Mouse (Mus musculus) ES-E14 (cell line): ENCODE measurements around the gene Ptpa. TPM values are rescaled to one million over a fixed set of nuclear protein-coding genes. Genes with fewer than 3 reads are reported as not detected.

ENCODE experiments used
- DNase-seq: peaks from one replicate; pipeline ENCODE4 v3.0.0-alpha.2; 2013; ENCODE audit warnings: low read depth, low spot score
- H3K27ac ChIP-seq: 2 replicates; pipeline ENCODE4 v1.5.1; 2012; ENCODE audit warnings: low read depth, mild to moderate bottlenecking, low read length, moderate library complexity, mixed read lengths; ENCODE audit not compliant: poor library complexity, insufficient read depth, severe bottlenecking
- H3K36me3 ChIP-seq: 2 replicates; pipeline ENCODE4 v1.6.1; 2012; ENCODE audit warnings: mild to moderate bottlenecking, low read length, moderate library complexity, mixed read lengths; ENCODE audit not compliant: control insufficient read depth, poor library complexity, insufficient read depth, severe bottlenecking
- H3K4me1 ChIP-seq, 2 experiments: fragments of 150-350 bp in 1 of 2; sonication (generic) in 1 of 2; 2 replicates each; pipeline ENCODE4 v1.6.1; 2012; ENCODE audit warnings: low read length in 2 of 2, mild to moderate bottlenecking in 1 of 2, mixed read lengths in 1 of 2; ENCODE audit not compliant: control insufficient read depth in 2 of 2, insufficient read depth in 2 of 2, poor library complexity in 1 of 2
- H3K4me3 ChIP-seq, 2 experiments: fragments of 150-350 bp in 1 of 2; sonication (generic) in 1 of 2; 2 replicates each; pipeline ENCODE4 v1.5.1; 2012; ENCODE audit warnings: low read length in 2 of 2, low read depth in 1 of 2, mild to moderate bottlenecking in 1 of 2, mixed read lengths in 1 of 2; ENCODE audit not compliant: insufficient read depth in 1 of 2, poor library complexity in 1 of 2, severe bottlenecking in 1 of 2
- H3K9ac ChIP-seq: 2 replicates; pipeline ENCODE4 v1.6.1; 2012; ENCODE audit warnings: low read depth, mild to moderate bottlenecking, low read length, mixed read lengths; ENCODE audit not compliant: poor library complexity, insufficient read depth, severe bottlenecking
- H3K9me3 ChIP-seq: fragments of 150-350 bp; sonication (generic); 2 replicates; pipeline ENCODE4 v1.6.1; 2012; ENCODE audit warnings: low read depth, mild to moderate bottlenecking, low read length; ENCODE audit not compliant: control insufficient read depth, insufficient read depth
- CHD2 ChIP-seq: IDR thresholded peaks from 2 replicates; pipeline ENCODE4 v1.6.1; 2014; ENCODE audit warnings: mild to moderate bottlenecking, low read depth, low read length, inconsistent platforms
- HCFC1 ChIP-seq: IDR thresholded peaks from 2 replicates; pipeline ENCODE4 v1.6.1; 2012; ENCODE audit warnings: low read length, inconsistent platforms, borderline replicate concordance; ENCODE audit not compliant: insufficient read depth
- MAFK ChIP-seq: IDR thresholded peaks from 2 replicates; pipeline ENCODE4 v1.6.1; 2014; ENCODE audit warnings: mild to moderate bottlenecking, low read depth, low read length, inconsistent platforms; ENCODE audit not compliant: insufficient read depth
- ZC3H11A ChIP-seq: IDR thresholded peaks from 2 replicates; pipeline ENCODE4 v1.6.1; 2012; ENCODE audit warnings: low read depth, mild to moderate bottlenecking, inconsistent platforms, low read length, borderline replicate concordance
- ZNF384 ChIP-seq: IDR thresholded peaks from 2 replicates; pipeline ENCODE4 v1.6.1; 2012; ENCODE audit warnings: low read depth, low read length, inconsistent platforms
- in situ Hi-C, 2 experiments: fragments of 600-800 bp; cut with MboI; formaldehyde crosslinking; loops; one replicate each; pipeline ENCODE4 v1.15.1; 2025; ENCODE audit warnings: low sequenced_read_pairs in 2 of 2, inconsistent platforms in 1 of 2; ENCODE audit not compliant: unreplicated experiment in 2 of 2
- total RNA-seq: library from RNA; depleted of rRNA; stranded (reverse); fragments of 300-350 nt; gene quantifications from 2 replicates; pipeline ENCODE4 v1.2.3, GENCODE M21; 2012; rRNA removed

Ptpa gene
- 97.9 and 103 TPM in 2 replicates for total RNA-seq

DNA sequence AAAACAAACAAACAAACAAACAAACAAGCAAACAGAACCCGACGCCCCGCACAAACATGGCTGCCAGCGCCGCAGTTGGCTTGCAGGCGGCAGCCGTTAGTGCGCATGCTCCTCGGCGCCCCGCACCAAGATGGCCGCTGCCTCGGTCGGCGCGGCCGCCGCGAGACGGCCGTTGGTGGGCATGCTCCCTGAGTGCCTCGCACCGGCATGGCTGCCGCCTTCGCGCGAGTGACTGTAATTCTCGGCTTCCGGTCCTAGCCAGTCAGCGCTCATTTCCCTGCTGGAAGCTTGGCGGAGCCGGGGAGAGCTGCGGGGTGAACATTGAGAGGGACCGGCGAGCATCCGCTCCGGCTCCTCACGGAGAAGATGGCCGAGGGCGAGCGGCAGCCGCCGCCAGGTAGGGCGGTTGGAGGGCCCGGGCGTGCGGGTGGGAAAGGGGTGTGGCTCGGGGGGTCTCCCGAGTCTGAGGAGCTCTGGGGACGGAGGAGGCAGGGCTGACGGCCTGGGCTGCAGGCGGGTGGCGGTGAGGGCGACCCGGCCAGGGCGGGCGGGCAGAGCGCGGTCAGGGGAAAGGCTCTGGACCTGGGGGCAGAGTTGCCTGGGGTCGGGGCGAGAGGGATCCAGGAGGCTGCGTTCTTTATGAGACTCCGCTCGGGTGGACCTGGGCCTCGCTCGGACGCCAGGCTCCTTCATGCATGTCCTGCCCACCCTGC, at the start of gene Ptpa:
TSS of gene Ptpa (plus strand) at position 104 of the 713 bp plus-strand sequence.
- Histone ChIP-seq H3K27ac (peak within 1 kb of the TSS; percentile 74), H3K4me1 (peaks cover 0 to 10% of the 10 kb centered on the region in 2 experiments; a peak in 3 of 4 replicates), H3K9ac (peak within 1 kb of the TSS; percentile 88), H3K4me3 (peak within 1 kb of the TSS; percentile 72 to 76), H3K9me3 (no peaks in the 10 kb centered on the region), H3K36me3 (peaks cover 3% of the 10 kb centered on the region; the same call in 1 of the 2 replicates)
- TF ChIP-seq ZNF384 (no peak), MAFK (no peak), CHD2 (no peak), ZC3H11A (no peak), HCFC1 (peak; percentile 85)
- in situ Hi-C loops: no loop called here
- peak; percentile 77 for DNase-seq

DNA sequence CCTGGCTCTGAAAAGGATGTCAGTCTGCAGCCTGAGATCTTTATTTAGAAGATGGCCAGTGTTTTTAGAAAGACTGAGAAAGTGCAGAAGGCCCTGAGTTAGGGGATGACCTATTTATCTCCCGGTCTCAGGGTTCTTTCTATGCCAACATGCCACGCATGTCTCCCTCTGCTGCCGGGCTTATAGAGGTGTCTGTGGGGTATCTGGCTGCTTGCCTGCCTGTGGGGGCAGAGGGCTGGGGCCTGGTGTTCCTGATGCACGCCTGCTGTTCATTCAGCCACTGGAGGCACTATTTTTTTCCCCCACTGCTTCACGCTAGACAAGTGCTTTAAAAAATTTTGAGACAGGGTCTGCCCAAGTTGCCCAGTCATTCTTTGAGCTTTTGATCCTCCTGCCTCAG, 49.6 kb upstream of the Ptpa start:
- peaks cover 22% of the 10 kb centered on the region for H3K36me3 ChIP-seq
- no peak overlapping the region for H3K27ac ChIP-seq
- no peak for DNase-seq
- peaks cover 0 to 5% of the 10 kb centered on the region in 2 experiments; a peak in 1 of 4 replicates for H3K4me1 ChIP-seq
- no peak overlapping the region for H3K4me3 ChIP-seq
- no peak for TF ChIP-seq MAFK
- TF ChIP-seq ZNF384: no peak
- no peak for TF ChIP-seq CHD2
- in situ Hi-C loops: no loop called here
- no peaks in the 10 kb centered on the region for H3K9me3 ChIP-seq
- no peak overlapping the region for H3K9ac ChIP-seq

DNA sequence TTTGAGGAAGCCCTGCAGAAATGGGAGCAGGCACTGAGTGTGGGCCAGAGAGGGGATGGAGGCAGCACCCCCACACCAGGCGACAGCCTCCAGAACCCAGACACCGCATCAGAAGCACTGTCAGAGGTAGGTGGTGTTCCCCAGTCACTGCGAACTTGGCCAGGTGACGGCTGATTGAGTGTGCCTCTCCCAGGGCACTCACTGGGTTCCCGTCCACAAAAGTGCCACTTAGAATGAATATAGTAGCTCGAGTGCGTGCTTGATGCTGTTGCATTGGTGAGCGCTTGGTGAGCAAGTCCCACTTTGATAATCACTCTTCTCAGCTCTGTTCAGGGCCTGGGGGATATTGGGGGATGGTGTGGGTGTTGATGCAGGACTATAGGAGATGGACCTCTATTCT, 44.3 kb upstream of the Ptpa start:
- in situ Hi-C loops: no loop called here
- TF ChIP-seq ZC3H11A (no peak), CHD2 (no peak), HCFC1 (no peak), MAFK (no peak), ZNF384 (no peak)
- peaks cover 46% of the 10 kb centered on the region for H3K36me3 ChIP-seq

DNA sequence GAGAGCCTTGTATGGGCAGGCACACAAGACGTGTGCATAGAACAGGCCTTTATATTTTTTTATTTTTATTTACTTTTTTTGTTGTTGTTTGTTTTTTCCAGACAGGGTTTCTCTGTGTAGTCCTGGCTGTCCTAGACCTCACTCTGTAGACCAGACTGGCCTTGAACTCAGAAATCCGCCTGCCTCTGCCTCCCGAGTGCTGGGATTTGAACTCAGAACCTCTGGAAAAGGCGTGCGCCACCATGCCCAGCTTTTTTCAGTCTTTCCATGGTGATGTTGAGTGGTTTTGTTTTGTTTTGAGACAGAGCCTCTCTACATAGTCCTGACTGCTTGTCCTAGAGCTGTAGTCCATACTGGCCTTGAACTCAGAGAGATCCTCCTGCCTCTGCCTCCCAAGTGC, 43.1 kb upstream of the Ptpa start:
- in situ Hi-C loops: no loop called here
- H3K4me1 ChIP-seq: no peaks in the 10 kb centered on the region
- H3K4me3 ChIP-seq: no peak overlapping the region
- no peak overlapping the region for H3K27ac ChIP-seq
- H3K36me3 ChIP-seq: peaks cover 55% of the 10 kb centered on the region
- H3K9me3 ChIP-seq: no peaks in the 10 kb centered on the region
- no peak overlapping the region for H3K9ac ChIP-seq
- no peak for DNase-seq
- TF ChIP-seq CHD2 (no peak), ZC3H11A (no peak), MAFK (no peak), HCFC1 (no peak), ZNF384 (no peak)

More for the DNA sequence above, 44.3 kb upstream of the Ptpa start:
- Histone ChIP-seq H3K27ac (no peak overlapping the region), H3K9me3 (no peaks in the 10 kb centered on the region), H3K4me3 (no peak overlapping the region), H3K9ac (no peak overlapping the region), H3K4me1 (no peaks in the 10 kb centered on the region)
- DNase-seq: no peak
